Mouse (Mus musculus) embryonic facial prominence, embryonic 11.5 days (tissue): ENCODE data around the gene Ssh1. TPM values are rescaled to one million over a fixed set of nuclear protein-coding genes. Genes with fewer than 3 reads are reported as not detected.

Experiments
- ATAC-seq: fragments of 200-750 bp; cut with Nextera tagmentation; replicated peaks from 2 replicates; pipeline ENCODE4 v1.8.0; 2017; ENCODE audit warnings: low read depth; ENCODE audit not compliant: insufficient number of reproducible peaks, low FRiP score, low TSS enrichment
- DNase-seq: peaks from one replicate; pipeline ENCODE4 v3.0.0-alpha.2; 2015; ENCODE audit warnings: low spot score
- H3K27ac ChIP-seq: fragments of 300-500 bp; sonication (generic); replicated peaks from 2 replicates; pipeline ENCODE4 v1.5.1; 2014; ENCODE audit warnings: mild to moderate bottlenecking, low read depth, low read length, control low read depth
- H3K27me3 ChIP-seq: fragments of 300-500 bp; sonication (generic); 2 replicates; pipeline ENCODE4 v1.6.1; 2014; ENCODE audit warnings: mild to moderate bottlenecking, low read length, moderate library complexity, mixed read lengths; ENCODE audit not compliant: control insufficient read depth, insufficient read depth
- H3K36me3 ChIP-seq: fragments of 300-500 bp; sonication (generic); replicated peaks from 2 replicates; pipeline ENCODE4 v1.6.1; 2014; ENCODE audit warnings: low read depth, mild to moderate bottlenecking, low read length, moderate library complexity, mixed read lengths; ENCODE audit not compliant: control insufficient read depth, insufficient read depth
- H3K4me1 ChIP-seq: fragments of 300-500 bp; sonication (generic); 2 replicates; pipeline ENCODE4 v1.6.1; 2014; ENCODE audit warnings: low read length, mixed read lengths; ENCODE audit not compliant: control insufficient read depth, insufficient read depth
- H3K4me2 ChIP-seq: fragments of 300-500 bp; sonication (generic); 2 replicates; pipeline ENCODE4 v1.6.1; 2014; ENCODE audit warnings: low read depth, mild to moderate bottlenecking, control low read depth, low read length, moderate library complexity
- H3K4me3 ChIP-seq: fragments of 300-500 bp; sonication (generic); 2 replicates; pipeline ENCODE4 v1.5.1; 2014; ENCODE audit warnings: low read depth, low read length, control low read depth
- H3K9ac ChIP-seq: fragments of 300-500 bp; sonication (generic); replicated peaks from 2 replicates; pipeline ENCODE4 v1.6.1; 2014; ENCODE audit warnings: mild to moderate bottlenecking, control low read depth, low read length
- H3K9me3 ChIP-seq: fragments of 300-500 bp; sonication (generic); replicated peaks from 2 replicates; pipeline ENCODE4 v1.6.1; 2016; ENCODE audit warnings: mild to moderate bottlenecking, low read length, inconsistent platforms, mixed read lengths; ENCODE audit not compliant: control insufficient read depth
- WGBS: fragments of 180-500 bp; shearing (Covaris S2); extraction: QIAGEN DNeasy Blood & Tissue Kit; methylation state at CpG from one replicate; pipeline ENCODE4 v1.1.7; 2014; 5-methylcytosine and 5-hydroxymethylcytosine counted together
- polyA plus RNA-seq: library from polyadenylated mRNA; unstranded; fragments of >200 nt; fragmentation: Nextera tagmentation; extraction: Ambion mirVana; gene quantifications from 2 replicates; pipeline ENCODE4 v1.2.1, GENCODE M21; 2014

Gene Ssh1
- polyA plus RNA-seq, 1 experiment from 2014 or later = 26.0 TPM

- 94% methylated on average over 12 of the region's 12 CpGs for WGBS
- no peak overlapping the region for H3K27ac ChIP-seq
- no peak overlapping the region for H3K9ac ChIP-seq
- no peaks in the 10 kb centered on the region for H3K4me1 ChIP-seq
- H3K36me3 ChIP-seq = no peaks in the 10 kb centered on the region
- DNase-seq (no peak), ATAC-seq (no peak)
- no peaks in the 10 kb centered on the region for H3K9me3 ChIP-seq
- no peak overlapping the region for H3K4me2 ChIP-seq
- no peaks in the 10 kb centered on the region for H3K27me3 ChIP-seq
- H3K4me3 ChIP-seq = no peak overlapping the region
Observed at GRCm38 (mm10) chr5:114030652-114031051, 37.0 kb upstream of the Ssh1 start.

DNA sequence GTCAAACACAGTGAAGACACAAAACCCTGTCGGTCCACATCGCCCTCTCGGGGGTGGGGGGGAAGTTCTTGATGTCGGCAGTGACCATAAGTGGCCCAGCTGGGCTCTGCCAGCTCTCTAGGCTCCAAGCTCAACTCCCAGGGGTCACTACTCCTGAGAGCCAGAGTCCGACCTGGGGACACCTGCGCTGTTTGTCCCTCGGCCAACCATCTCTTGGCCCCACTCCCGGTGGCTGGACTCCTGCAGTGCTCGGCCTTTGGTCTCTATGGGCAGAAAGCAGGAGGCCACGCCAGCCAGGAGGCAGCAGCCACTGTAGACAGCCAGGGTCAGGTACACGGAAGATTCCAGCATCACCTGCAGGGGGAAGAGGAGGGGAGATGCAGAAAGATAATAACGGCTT is 34.4 kb upstream of the Ssh1 start:
- no peak overlapping the region for H3K4me2 ChIP-seq
- no peaks in the 10 kb centered on the region; the same call in 1 of the 2 replicates for H3K4me1 ChIP-seq
- H3K9ac ChIP-seq = no peak overlapping the region
- 83% methylated on average over 12 of the region's 12 CpGs for WGBS
- no peaks in the 10 kb centered on the region for H3K36me3 ChIP-seq
- H3K27me3 ChIP-seq = no peaks in the 10 kb centered on the region
- ATAC-seq = no peak; the same call in 1 of the 2 replicates
- no peaks in the 10 kb centered on the region for H3K9me3 ChIP-seq
- DNase-seq = no peak
- H3K27ac ChIP-seq = no peak overlapping the region
- H3K4me3 ChIP-seq = no peak overlapping the region

DNA sequence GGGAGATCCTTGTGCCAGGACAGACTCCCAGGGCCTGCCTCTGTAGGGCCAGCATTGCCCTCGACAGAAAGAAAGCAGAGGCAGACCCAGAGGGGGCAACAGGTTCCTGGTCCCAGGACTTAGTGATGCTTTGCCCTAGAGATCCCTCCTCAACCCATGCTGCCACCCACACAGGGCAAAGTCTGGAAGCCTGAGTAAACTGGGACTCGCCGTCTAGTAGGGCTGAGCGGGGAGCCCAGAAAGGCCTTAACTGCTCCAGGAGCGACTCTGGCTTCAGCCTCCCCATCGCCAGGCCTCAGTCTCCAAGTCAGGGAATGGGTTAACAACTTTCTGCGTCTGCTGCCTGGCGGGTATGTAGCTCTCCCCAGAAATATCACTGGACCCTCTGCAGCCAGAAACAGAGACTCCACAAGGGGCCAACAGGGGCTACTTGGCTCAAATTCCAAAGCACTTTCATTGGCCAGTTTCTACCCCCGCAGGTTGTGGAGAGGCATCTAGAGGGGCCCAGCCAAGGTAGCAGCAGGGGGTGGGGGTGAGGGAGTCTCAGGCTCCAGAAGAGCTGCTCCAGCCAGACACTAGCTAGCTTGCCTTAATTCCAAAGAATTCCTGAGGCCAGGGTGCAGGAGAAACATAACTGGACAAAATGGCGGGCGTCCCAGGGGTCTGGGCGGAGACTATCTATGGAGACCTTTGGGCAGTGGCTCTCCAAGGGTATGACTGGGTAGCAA is 33.7 kb upstream of the Ssh1 start:
- H3K9ac ChIP-seq = no peak overlapping the region
- no peak overlapping the region for H3K4me2 ChIP-seq
- DNase-seq (no peak), ATAC-seq (no peak)
- H3K27me3 ChIP-seq = no peaks in the 10 kb centered on the region
- no peaks in the 10 kb centered on the region for H3K9me3 ChIP-seq
- no peak overlapping the region for H3K27ac ChIP-seq
- no peak overlapping the region for H3K4me3 ChIP-seq
- H3K4me1 ChIP-seq = no peaks in the 10 kb centered on the region; the same call in 1 of the 2 replicates
- WGBS = 84% methylated on average over 12 of the region's 12 CpGs
- no peaks in the 10 kb centered on the region for H3K36me3 ChIP-seq

GRCm38 (mm10) chr5:114024885-114025284 is 31.2 kb upstream of the Ssh1 start:
- Histone ChIP-seq H3K4me2 (no peak overlapping the region), H3K36me3 (no peaks in the 10 kb centered on the region), H3K9me3 (no peaks in the 10 kb centered on the region), H3K27me3 (no peaks in the 10 kb centered on the region), H3K4me3 (no peak overlapping the region), H3K9ac (no peak overlapping the region), H3K4me1 (no peaks in the 10 kb centered on the region; the same call in 1 of the 2 replicates), H3K27ac (no peak overlapping the region)
- peak; percentile 24 for DNase-seq
- 10% methylated on average over 10 of the region's 10 CpGs for WGBS
- ATAC-seq = 0 out of 2 replicates have a peak, but pooled peaks have one; percentile 38

DNA sequence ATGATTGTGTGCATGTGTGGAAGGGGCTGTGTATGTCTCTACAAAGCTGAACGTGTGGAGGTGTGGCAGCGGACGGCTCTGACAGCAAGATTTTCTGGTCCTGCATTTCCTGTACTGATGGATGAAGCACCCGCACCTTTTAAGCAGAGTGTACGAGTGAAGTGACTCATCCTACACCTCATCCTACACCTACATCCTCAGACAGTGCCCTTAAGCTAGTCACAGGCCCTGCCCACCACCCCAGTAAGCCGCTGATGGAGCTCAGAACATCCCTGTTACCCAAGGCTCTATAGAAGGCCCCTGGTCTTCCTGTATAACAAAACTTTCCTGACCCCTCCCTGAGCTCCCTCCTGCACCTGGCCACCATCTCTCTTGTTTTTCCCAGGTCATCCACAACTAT is 30.7 kb upstream of the Ssh1 start:
- no peaks in the 10 kb centered on the region for H3K36me3 ChIP-seq
- H3K4me2 ChIP-seq = no peak overlapping the region
- H3K4me1 ChIP-seq = no peaks in the 10 kb centered on the region; the same call in 1 of the 2 replicates
- no peak overlapping the region for H3K9ac ChIP-seq
- no peak overlapping the region for H3K4me3 ChIP-seq
- no peak for DNase-seq
- 59% methylated on average over 6 of the region's 6 CpGs for WGBS
- no peak for ATAC-seq
- no peaks in the 10 kb centered on the region for H3K27me3 ChIP-seq
- no peak overlapping the region for H3K27ac ChIP-seq
- H3K9me3 ChIP-seq = no peaks in the 10 kb centered on the region

GRCm38 (mm10) chr5:114015121-114015520 is 21.4 kb upstream of the Ssh1 start:
- ATAC-seq (no peak), DNase-seq (peak; percentile 58)
- H3K9me3 ChIP-seq = no peaks in the 10 kb centered on the region
- no peaks in the 10 kb centered on the region for H3K36me3 ChIP-seq
- H3K4me1 ChIP-seq = no peaks in the 10 kb centered on the region
- no peak overlapping the region for H3K9ac ChIP-seq
- H3K4me3 ChIP-seq = no peak overlapping the region
- 68% methylated on average over 7 of the region's 7 CpGs for WGBS
- H3K27ac ChIP-seq = no peak overlapping the region
- no peaks in the 10 kb centered on the region for H3K27me3 ChIP-seq
- no peak overlapping the region for H3K4me2 ChIP-seq

- no peaks in the 10 kb centered on the region for H3K36me3 ChIP-seq
- H3K9me3 ChIP-seq = no peaks in the 10 kb centered on the region
- no peaks in the 10 kb centered on the region for H3K27me3 ChIP-seq
- DNase-seq = no peak
- 82% methylated on average over 4 of the region's 4 CpGs for WGBS
- no peak overlapping the region for H3K27ac ChIP-seq
- no peak for ATAC-seq
- H3K4me1 ChIP-seq = no peaks in the 10 kb centered on the region
- no peak overlapping the region for H3K4me3 ChIP-seq
- H3K4me2 ChIP-seq = no peak overlapping the region
- H3K9ac ChIP-seq = no peak overlapping the region
Observed at GRCm38 (mm10) chr5:114009049-114009448, 15.4 kb upstream of the Ssh1 start.

DNA sequence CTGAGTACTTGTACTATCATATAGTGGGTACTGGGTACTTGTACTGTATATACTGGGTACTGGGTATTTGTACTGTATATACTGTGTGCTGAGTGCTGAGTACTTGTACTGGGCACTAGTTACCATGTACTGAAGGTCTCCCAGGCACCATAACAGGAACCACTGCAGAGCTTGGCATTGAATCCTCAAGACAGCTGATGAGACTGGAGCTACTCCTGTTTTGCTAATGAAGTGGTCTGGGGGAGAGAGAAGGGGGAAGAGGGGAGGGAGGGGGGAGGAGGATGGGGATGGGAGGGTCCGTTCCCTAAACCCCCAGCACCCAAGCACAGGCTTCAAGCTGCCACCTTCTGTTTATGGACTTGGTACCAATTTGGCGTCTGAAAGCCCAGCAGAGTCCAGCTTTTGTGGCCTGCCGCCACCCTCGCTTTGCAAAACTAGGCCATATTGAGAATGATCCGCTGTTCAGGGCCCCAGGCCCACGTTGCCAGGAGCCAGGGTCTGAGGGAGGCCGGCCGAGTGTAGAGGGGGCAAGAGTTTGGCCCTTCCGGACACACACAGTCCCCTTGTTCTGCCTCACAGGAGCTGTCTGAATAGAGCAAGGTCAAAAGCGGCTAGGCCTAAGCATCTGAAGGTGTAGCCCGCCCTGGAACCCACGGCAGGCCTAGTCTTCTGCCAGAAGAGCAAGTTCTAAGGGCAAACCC is 14.2 kb upstream of the Ssh1 start:
- no peaks in the 10 kb centered on the region for H3K36me3 ChIP-seq
- H3K4me1 ChIP-seq = no peaks in the 10 kb centered on the region
- H3K27ac ChIP-seq = no peak overlapping the region
- H3K4me3 ChIP-seq = no peak overlapping the region
- no peaks in the 10 kb centered on the region for H3K9me3 ChIP-seq
- no peak overlapping the region for H3K9ac ChIP-seq
- DNase-seq (no peak), ATAC-seq (0 out of 2 replicates have a peak, but pooled peaks have one; percentile 34)
- 79% methylated on average over 12 of the region's 12 CpGs for WGBS
- no peaks in the 10 kb centered on the region for H3K27me3 ChIP-seq
- no peak overlapping the region for H3K4me2 ChIP-seq
